11 mouse cellular contexts compared by ENCODE assay signal in the genomic region with DNA sequence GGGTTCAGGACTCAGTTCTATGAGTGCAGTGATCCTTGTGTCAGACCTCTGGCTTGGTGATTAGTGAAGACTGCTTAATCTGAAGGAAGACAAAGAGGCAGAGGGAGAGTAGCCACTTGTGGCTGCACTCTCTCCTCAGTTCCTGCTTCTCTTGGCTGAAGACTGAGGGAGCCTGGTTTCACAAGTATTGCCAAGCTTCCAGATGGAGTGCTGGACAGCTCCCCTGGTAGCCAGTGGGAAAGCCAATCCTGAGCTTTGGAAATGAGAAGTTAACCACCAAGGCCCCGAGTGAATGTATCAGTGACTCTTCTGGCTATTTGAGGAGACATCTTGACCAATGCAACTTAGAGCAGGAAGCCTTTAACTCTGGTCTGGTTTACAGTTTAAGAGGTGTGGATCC.
DNase-seq lines count a peak whose midpoint lies in the region; TF ChIP-seq lines count a peak whose summit lies in the region.
"Had no signal": no experiment of that assay in that cellular context is flagged by ENCODE, and none has a peak within 500 bp of the region (broad histone marks: within the 10 kb centered on the region; RNA-seq: fewer than 3 reads in every experiment).

No protein-coding gene starts in this region.

- no peak for TF ChIP-seq CTCF in left cerebral cortex, adult 2 months (IDR thresholded peaks at IDR 0.05)

- no peaks in the 10 kb centered on the region for H3K27me3 ChIP-seq in limb, embryonic 10.5 days (ENCODE audit: low read depth, poor library complexity, severe bottlenecking)
- H3K27me3 ChIP-seq: forebrain, embryonic 15.5 days had no signal

- 6% methylated on average over 1 of the region's 1 CpGs for WGBS in limb, embryonic 10.5 days

- H3K4me3 ChIP-seq in limb, embryonic 10.5 days: no peak overlapping the region
- H3K4me3 ChIP-seq in left cerebral cortex, adult 2 months: no peak overlapping the region
- H3K4me3 ChIP-seq: forebrain, embryonic 15.5 days; limb, embryonic 13.5 days had no signal

- DNase-seq in cerebellum, postnatal 14 days: peak; percentile 41 to 66
- no peak for DNase-seq in cerebellum, postnatal 4 days (ENCODE audit: low spot score in 2 of 2)
- DNase-seq in kidney, postnatal 36 days: peak; percentile 25 to 46
- DNase-seq in kidney, adult 8-10 months: no peak
- DNase-seq in NIH3T3 (ENCODE audit: low read depth): peak; percentile 76
- DNase-seq in limb, embryonic 10.5 days (ENCODE audit: low spot score): peak; percentile 57
- DNase-seq in spleen, adult 18-20 months: no peak
- DNase-seq in left cerebral cortex, adult 2 months (ENCODE audit: extremely low spot score in 1 of 2, low spot score in 2 of 2): no peak
- DNase-seq: cerebellum, adult 9-11 months had no signal

- H3K9me3 ChIP-seq in limb, embryonic 10.5 days (replicated peaks): no peaks in the 10 kb centered on the region
- H3K9me3 ChIP-seq: forebrain, embryonic 15.5 days; limb, embryonic 13.5 days had no signal

- H3K27ac ChIP-seq in limb, embryonic 10.5 days: no peak overlapping the region
- H3K27ac ChIP-seq in left cerebral cortex, adult 2 months: no peak overlapping the region
- H3K27ac ChIP-seq: forebrain, embryonic 15.5 days; limb, embryonic 13.5 days had no signal

- no peaks in the 10 kb centered on the region for H3K36me3 ChIP-seq in limb, embryonic 10.5 days
- H3K36me3 ChIP-seq: forebrain, embryonic 15.5 days; limb, embryonic 13.5 days had no signal

- intact Hi-C loops in left cerebral cortex, adult 2 months (cut with DNase I): no loop called here

- no peaks in the 10 kb centered on the region for H3K4me1 ChIP-seq in limb, embryonic 10.5 days
- H3K4me1 ChIP-seq: forebrain, embryonic 15.5 days; limb, embryonic 13.5 days had no signal

Comparison
In these comparisons a context has a peak if more than half of its experiments do, and no peak if none do; other contexts are left out.
1. DNase-seq: peak in cerebellum, postnatal 14 days (2 of 2), kidney, postnatal 36 days (2 of 2), NIH3T3 (single experiment) and limb, embryonic 10.5 days (single experiment); none in cerebellum, postnatal 4 days (0 of 2), kidney, adult 8-10 months (0 of 2), spleen, adult 18-20 months (0 of 2) and left cerebral cortex, adult 2 months (0 of 2).